Comparison of ENCODE assay signal across 11 mouse cellular contexts in the genomic region with DNA sequence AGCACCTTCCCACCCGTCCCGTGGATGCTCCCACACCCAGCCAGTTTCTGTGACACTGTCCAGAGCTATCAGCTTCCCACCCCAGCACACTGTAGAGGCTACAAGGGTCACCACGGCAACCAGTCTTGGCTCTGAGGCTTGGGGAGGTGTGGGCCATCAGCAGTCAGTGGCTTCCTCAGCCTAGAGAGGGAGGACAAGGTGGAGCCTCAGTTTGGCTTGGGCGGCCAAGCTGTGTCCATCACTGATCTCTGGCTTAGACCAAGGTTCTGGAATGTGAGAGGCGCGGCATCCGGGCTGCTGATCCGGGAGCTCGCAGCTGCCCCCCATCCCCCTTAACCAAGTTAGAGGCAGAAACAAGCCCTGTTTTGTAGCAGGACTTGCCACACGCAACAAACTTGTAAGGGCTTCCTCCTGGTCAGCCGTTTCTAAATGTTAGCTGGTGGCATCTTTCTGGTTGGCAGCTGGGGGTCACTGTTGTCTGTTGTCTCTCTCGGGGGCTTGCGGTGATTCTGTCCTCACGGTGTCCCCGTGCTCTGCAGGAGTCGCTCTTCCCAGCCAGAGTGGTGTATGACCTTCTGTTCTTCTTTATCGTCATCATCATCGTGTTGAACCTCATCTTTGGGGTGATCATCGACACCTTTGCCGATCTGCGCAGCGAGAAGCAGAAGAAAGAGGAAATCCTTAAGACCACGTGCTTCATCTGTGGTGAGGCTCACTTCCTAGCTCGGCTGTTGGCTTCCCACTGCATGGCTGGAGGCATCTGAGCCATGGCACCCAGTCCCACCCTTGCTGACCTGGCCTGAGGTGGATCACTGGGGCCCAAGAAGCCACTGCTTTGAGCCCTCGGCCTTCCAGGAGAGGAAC. TPM values are rescaled to one million over a fixed set of nuclear protein-coding genes. Genes with fewer than 3 reads are reported as not detected.
DNase-seq lines count a peak whose midpoint lies in the region; ATAC-seq and TF ChIP-seq lines count a peak whose summit lies in the region.
"Had no signal": no experiment of that assay in that cellular context is flagged by ENCODE, and none has a peak within 500 bp of the region (broad histone marks: within the 10 kb centered on the region; RNA-seq: fewer than 3 reads in every experiment).

No protein-coding gene starts in this region.

- 79% methylated on average over 25 of the region's 25 CpGs for WGBS in hindbrain, postnatal 0 days
- WGBS in hindbrain, embryonic 14.5 days = 82% methylated on average over 25 of the region's 25 CpGs
- 84% methylated on average over 25 of the region's 25 CpGs for WGBS in midbrain, postnatal 0 days
- WGBS in midbrain, embryonic 13.5 days = 83% methylated on average over 25 of the region's 25 CpGs

- H3K4me1 ChIP-seq in hindbrain, postnatal 0 days (ENCODE audit: insufficient read depth, low read length) = peaks cover 12% of the 10 kb centered on the region
- H3K4me1 ChIP-seq in hindbrain, embryonic 14.5 days (replicated peaks; ENCODE audit: control insufficient read depth, insufficient read depth, low read length) = peaks cover 14% of the 10 kb centered on the region
- peaks cover 11% of the 10 kb centered on the region; the same call in 1 of the 2 replicates for H3K4me1 ChIP-seq in midbrain, postnatal 0 days (ENCODE audit: insufficient read depth, low read length)
- peaks cover 21% of the 10 kb centered on the region for H3K4me1 ChIP-seq in midbrain, embryonic 13.5 days (replicated peaks)

- H3K27me3 ChIP-seq in hindbrain, postnatal 0 days (ENCODE audit: insufficient read depth, low read length) = no peaks in the 10 kb centered on the region
- 0 out of 2 replicates have a peak, but pooled peaks cover 4% of the 10 kb centered on the region for H3K27me3 ChIP-seq in hindbrain, embryonic 14.5 days (ENCODE audit: control insufficient read depth, insufficient read depth, low read length)
- no peaks in the 10 kb centered on the region for H3K27me3 ChIP-seq in midbrain, postnatal 0 days (ENCODE audit: insufficient read depth, low read length)
- peaks cover 4% of the 10 kb centered on the region for H3K27me3 ChIP-seq in midbrain, embryonic 13.5 days
- no peaks in the 10 kb centered on the region for H3K27me3 ChIP-seq in splenic B cell, adult 2 months (ENCODE audit: control insufficient read depth, insufficient read depth, low read length, poor library complexity, severe bottlenecking)
- H3K27me3 ChIP-seq: embryonic facial prominence, embryonic 15.5 days had no signal

- H3K4me2 ChIP-seq in hindbrain, postnatal 0 days (ENCODE audit: low read depth, low read length) = no peak overlapping the region
- no peak overlapping the region for H3K4me2 ChIP-seq in hindbrain, embryonic 14.5 days (replicated peaks)
- no peak overlapping the region for H3K4me2 ChIP-seq in midbrain, postnatal 0 days (ENCODE audit: low read depth, low read length, poor library complexity, severe bottlenecking)
- H3K4me2 ChIP-seq in midbrain, embryonic 13.5 days (replicated peaks) = no peak overlapping the region
- H3K4me2 ChIP-seq: embryonic facial prominence, embryonic 15.5 days; midbrain, embryonic 12.5 days had no signal

- peak; percentile 37 for DNase-seq in cerebellum, adult 9-10 months
- no peak for DNase-seq in cerebellum, adult 8-10 months
- DNase-seq in hindbrain, postnatal 0 days (ENCODE audit: low spot score) = peak; percentile 27
- DNase-seq in hindbrain, embryonic 14.5 days (ENCODE audit: low spot score) = no peak
- no peak for DNase-seq in midbrain, postnatal 0 days (ENCODE audit: low spot score)
- peak; percentile 53 for DNase-seq in splenic B cell, adult 2 months (ENCODE audit: low read depth, low spot score)
- no peak for DNase-seq in ovary, postnatal 36 days (ENCODE audit: low spot score)
- DNase-seq: adrenal gland, adult 8-10 months had no signal

- no peak overlapping the region for H3K9ac ChIP-seq in hindbrain, postnatal 0 days (replicated peaks; ENCODE audit: low read length)
- H3K9ac ChIP-seq in hindbrain, embryonic 14.5 days = no peak overlapping the region
- H3K9ac ChIP-seq in midbrain, postnatal 0 days (replicated peaks; ENCODE audit: low read length, poor library complexity, severe bottlenecking) = no peak overlapping the region
- no peak overlapping the region for H3K9ac ChIP-seq in midbrain, embryonic 13.5 days (replicated peaks)
- H3K9ac ChIP-seq: embryonic facial prominence, embryonic 15.5 days; midbrain, embryonic 12.5 days had no signal

- H3K36me3 ChIP-seq in hindbrain, postnatal 0 days (ENCODE audit: insufficient read depth, low read length) = peaks cover 8% of the 10 kb centered on the region; the same call in 1 of the 2 replicates
- H3K36me3 ChIP-seq in hindbrain, embryonic 14.5 days (replicated peaks; ENCODE audit: control insufficient read depth, insufficient read depth) = peaks cover 22% of the 10 kb centered on the region
- H3K36me3 ChIP-seq in midbrain, postnatal 0 days (ENCODE audit: insufficient read depth, low read length) = peaks cover 18% of the 10 kb centered on the region
- H3K36me3 ChIP-seq in midbrain, embryonic 13.5 days = peaks cover 24% of the 10 kb centered on the region
- peaks cover 22% of the 10 kb centered on the region for H3K36me3 ChIP-seq in splenic B cell, adult 2 months (ENCODE audit: control insufficient read depth, insufficient read depth, low read length, poor library complexity, severe bottlenecking)

- H3K4me3 ChIP-seq in hindbrain, postnatal 0 days (ENCODE audit: low read length) = no peak overlapping the region
- H3K4me3 ChIP-seq in hindbrain, embryonic 14.5 days (replicated peaks; ENCODE audit: low read length) = no peak overlapping the region
- H3K4me3 ChIP-seq in midbrain, postnatal 0 days (ENCODE audit: low read depth, low read length) = no peak overlapping the region
- no peak overlapping the region for H3K4me3 ChIP-seq in midbrain, embryonic 13.5 days (replicated peaks)
- H3K4me3 ChIP-seq: embryonic facial prominence, embryonic 15.5 days; midbrain, embryonic 12.5 days had no signal

- H3K27ac ChIP-seq in hindbrain, postnatal 0 days = no peak overlapping the region
- H3K27ac ChIP-seq in hindbrain, embryonic 14.5 days = no peak overlapping the region
- H3K27ac ChIP-seq in midbrain, postnatal 0 days (ENCODE audit: low read depth, low read length) = no peak overlapping the region
- H3K27ac ChIP-seq in midbrain, embryonic 13.5 days = no peak overlapping the region
- H3K27ac ChIP-seq: embryonic facial prominence, embryonic 15.5 days; midbrain, embryonic 12.5 days had no signal

- no peaks in the 10 kb centered on the region for H3K9me3 ChIP-seq in hindbrain, postnatal 0 days (ENCODE audit: low read length)
- no peaks in the 10 kb centered on the region for H3K9me3 ChIP-seq in hindbrain, embryonic 14.5 days (ENCODE audit: control insufficient read depth, low read length)
- no peaks in the 10 kb centered on the region for H3K9me3 ChIP-seq in midbrain, postnatal 0 days (ENCODE audit: low read length)
- no peaks in the 10 kb centered on the region for H3K9me3 ChIP-seq in midbrain, embryonic 13.5 days
- H3K9me3 ChIP-seq: embryonic facial prominence, embryonic 15.5 days; midbrain, embryonic 12.5 days had no signal

- ATAC-seq in hindbrain, postnatal 0 days = peak; percentile 21; the same call in 1 of the 2 replicates
- ATAC-seq in hindbrain, embryonic 14.5 days (ENCODE audit: low FRiP score) = no peak
- ATAC-seq in midbrain, postnatal 0 days (ENCODE audit: low FRiP score) = no peak
- no peak for ATAC-seq in midbrain, embryonic 13.5 days

- peak; percentile 32 for TF ChIP-seq CTCF in hindbrain, postnatal 0 days (IDR thresholded peaks at IDR 0.05; ENCODE audit: low read depth)
- TF ChIP-seq CTCF in midbrain, postnatal 0 days (IDR thresholded peaks at IDR 0.05) = peak; percentile 45

RNA-seq across cellular contexts. Expression of a gene that starts 14.8 kb away (rescaled TPM):
- total RNA-seq in hindbrain, postnatal 0 days (2014; rRNA removed) = 230 and 283 TPM in 2 replicates
- 427 and 445 TPM in 2 replicates for polyA plus RNA-seq in hindbrain, postnatal 0 days (2015; fragmentation: Nextera tagmentation; extraction: Ambion mirVana)
- polyA plus RNA-seq in hindbrain, embryonic 14.5 days (2014; fragmentation: Nextera tagmentation; extraction: Ambion mirVana) = 359 and 406 TPM in 2 replicates
- 213 and 233 TPM in 2 replicates for total RNA-seq in midbrain, postnatal 0 days (2014; rRNA removed)
- polyA plus RNA-seq in midbrain, postnatal 0 days (2015; fragmentation: Nextera tagmentation; extraction: Ambion mirVana) = 453 and 478 TPM in 2 replicates
- polyA plus RNA-seq in midbrain, embryonic 13.5 days (2015; fragmentation: Nextera tagmentation; extraction: Ambion mirVana) = 356 and 378 TPM in 2 replicates

RNA-seq across cellular contexts. Expression of a gene that starts 48.7 kb away (rescaled TPM):
- 0.47 TPM in 1 of 2 replicates, not detected in the other for total RNA-seq in hindbrain, postnatal 0 days (2014; rRNA removed)
- 0.31 and 0.37 TPM in 2 replicates for polyA plus RNA-seq in hindbrain, postnatal 0 days (2015; fragmentation: Nextera tagmentation; extraction: Ambion mirVana)
- polyA plus RNA-seq in hindbrain, embryonic 14.5 days (2014; fragmentation: Nextera tagmentation; extraction: Ambion mirVana) = 0.60 and 0.80 TPM in 2 replicates
- total RNA-seq in midbrain, postnatal 0 days (2014; rRNA removed) = 0.09 TPM in 1 of 2 replicates, not detected in the other
- 0.32 TPM in 1 of 2 replicates, not detected in the other for polyA plus RNA-seq in midbrain, postnatal 0 days (2015; fragmentation: Nextera tagmentation; extraction: Ambion mirVana)
- polyA plus RNA-seq in midbrain, embryonic 13.5 days (2015; fragmentation: Nextera tagmentation; extraction: Ambion mirVana) = 0.22 and 0.46 TPM in 2 replicates

Comparison
In these comparisons a context has a peak if more than half of its experiments do, and no peak if none do; other contexts are left out.
1. DNase-seq: peak in cerebellum, adult 9-10 months (single experiment), hindbrain, postnatal 0 days (single experiment) and splenic B cell, adult 2 months (single experiment); none in cerebellum, adult 8-10 months (single experiment), hindbrain, embryonic 14.5 days (single experiment), midbrain, postnatal 0 days (single experiment) and ovary, postnatal 36 days (single experiment).